Mouse (Mus musculus) MEL-GATA-1-ER (cell line): ENCODE measurements around the gene Rapgef2.

Source experiments
- DNase-seq: peaks from one replicate; pipeline ENCODE4 v3.0.0-alpha.2; 2012; ENCODE audit warnings: low read depth; ENCODE audit errors: extremely low read depth

Gene Rapgef2

GRCm38 (mm10) chr3:79283976-79284375 lies 2.3 kb downstream of the Rapgef2 start:
- no peak for DNase-seq

DNA sequence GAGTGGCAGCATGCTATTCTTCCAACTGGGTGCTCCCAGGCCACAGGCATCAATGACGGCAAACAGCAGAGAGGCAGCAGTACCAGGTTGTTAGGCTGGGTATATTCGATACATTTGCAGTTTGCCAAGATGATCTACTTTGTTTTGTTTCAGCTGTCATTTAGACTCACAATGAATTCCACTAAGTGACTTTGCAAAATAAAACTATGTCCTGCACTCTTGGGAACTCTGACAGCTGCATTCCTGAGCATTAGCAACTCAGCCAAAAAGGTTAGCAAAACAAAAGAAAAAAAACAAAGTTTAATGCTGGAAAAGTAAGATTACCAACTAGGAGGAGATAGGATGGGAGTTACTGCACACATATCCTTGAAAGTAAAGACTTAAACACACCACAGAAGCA lies 3.3 kb downstream of the Rapgef2 start:
- no peak for DNase-seq

DNA sequence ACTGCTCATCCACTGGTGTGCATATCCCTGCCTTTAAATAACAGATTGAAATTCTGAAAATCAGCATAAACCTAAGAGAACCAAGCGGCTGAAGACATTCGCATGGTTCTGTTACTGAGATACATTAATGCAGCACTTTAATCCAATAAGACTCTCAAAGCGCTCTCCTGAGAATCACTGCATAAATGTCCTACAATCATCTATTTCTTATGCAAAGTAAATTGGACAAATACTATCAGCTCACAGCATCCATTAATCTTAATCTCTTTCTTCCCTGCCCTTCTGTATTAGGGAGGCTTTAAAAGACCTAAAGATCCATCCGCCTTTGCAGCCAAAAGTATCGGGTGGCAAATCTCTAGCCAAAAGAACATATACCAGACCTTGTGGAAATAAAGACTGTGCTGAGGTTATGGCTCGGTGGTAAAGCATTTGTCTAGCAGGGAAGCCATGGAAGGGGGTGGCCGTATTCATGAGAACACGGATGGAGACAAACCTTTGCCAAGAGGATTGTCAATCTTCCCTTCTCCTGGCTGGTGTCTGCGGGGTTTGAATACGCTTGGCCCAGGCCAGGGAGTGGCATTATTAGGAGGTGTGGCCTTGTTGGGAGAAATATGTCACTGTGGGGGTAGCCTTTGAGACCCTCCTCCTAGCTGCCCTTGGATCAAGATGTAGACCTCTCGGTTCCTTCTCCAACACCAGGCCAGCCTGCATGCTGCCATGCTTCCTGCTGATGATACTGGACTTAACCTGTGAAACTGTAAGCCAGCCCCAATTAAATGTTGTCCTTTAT lies 10.3 kb downstream of the Rapgef2 start:
- DNase-seq, result no peak

DNA sequence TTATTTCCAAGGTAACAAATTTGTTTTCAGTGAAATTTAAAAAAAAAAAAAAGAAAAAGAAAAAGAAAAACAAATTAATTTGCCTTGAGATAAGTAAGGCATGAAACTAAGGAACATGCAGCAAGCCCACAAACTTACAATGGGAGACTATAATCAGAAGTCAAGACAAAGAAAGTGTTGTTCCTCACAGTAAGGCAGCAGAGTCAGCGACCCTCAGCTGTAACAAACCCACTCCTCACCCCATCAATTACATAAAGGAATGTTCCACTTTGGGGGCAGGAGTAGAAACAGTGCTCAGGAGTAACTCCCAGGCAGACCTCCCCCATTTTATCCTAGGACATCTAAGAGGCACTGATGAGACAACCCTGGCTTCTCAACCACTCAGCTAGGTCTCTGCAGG lies 13.0 kb downstream of the Rapgef2 start:
- DNase-seq, result no peak

- no peak for DNase-seq
Measured at GRCm38 (mm10) chr3:79272939-79273338, 13.4 kb downstream of the Rapgef2 start.

DNA sequence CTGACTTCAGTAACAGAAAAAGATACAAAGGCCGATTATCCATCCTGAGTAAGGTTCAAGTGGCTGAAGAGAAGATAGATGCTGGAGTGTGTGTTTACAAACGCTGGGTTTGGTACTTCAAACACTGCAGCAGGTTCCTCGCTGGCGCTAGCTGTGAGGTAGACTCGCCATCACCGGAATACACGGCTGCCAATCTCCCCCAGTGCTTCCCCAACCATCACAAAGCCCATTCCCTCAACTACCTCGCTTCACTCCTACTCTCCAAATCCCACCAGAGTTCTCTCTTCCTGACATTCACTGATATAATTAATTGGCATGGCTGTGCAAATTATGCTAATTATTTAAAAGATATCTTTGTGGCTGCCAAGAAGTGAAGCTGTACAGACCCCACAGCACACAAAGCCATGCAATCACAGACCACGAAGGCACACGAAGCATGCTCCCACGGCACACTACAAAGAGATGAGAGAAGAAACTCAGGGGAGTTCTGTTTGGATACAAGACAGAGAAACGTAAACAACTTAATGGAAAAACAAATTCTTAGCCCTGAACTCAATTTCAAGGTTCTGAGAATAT lies 15.2 kb downstream of the Rapgef2 start:
- no peak for DNase-seq

GRCm38 (mm10) chr3:79269872-79270271 lies 16.4 kb downstream of the Rapgef2 start:
- no peak for DNase-seq

- DNase-seq, result no peak
Measured at GRCm38 (mm10) chr3:79266976-79267375, 19.3 kb downstream of the Rapgef2 start.

GRCm38 (mm10) chr3:79261816-79262316 lies 24.5 kb downstream of the Rapgef2 start:
- DNase-seq, result no peak

DNA sequence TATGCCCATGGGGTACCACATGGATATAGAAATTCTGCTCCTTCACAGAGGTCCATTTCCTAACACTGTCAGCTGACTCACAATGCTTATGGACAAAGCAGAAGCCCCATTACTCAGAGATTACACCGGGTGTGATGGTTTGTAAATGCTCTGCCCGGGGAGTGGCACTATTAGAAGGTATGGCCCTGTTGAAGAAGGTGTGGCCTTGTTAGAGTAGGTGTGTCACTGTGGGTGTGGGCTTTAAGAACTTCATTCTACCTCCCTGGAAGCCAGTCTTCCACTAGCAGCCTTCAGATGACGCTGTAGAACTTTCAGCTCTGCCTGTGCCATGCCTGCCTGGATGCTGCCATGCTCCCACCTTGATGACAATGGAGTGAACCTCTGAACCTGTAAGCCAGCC lies 32.3 kb downstream of the Rapgef2 start:
- DNase-seq, result no peak

DNA sequence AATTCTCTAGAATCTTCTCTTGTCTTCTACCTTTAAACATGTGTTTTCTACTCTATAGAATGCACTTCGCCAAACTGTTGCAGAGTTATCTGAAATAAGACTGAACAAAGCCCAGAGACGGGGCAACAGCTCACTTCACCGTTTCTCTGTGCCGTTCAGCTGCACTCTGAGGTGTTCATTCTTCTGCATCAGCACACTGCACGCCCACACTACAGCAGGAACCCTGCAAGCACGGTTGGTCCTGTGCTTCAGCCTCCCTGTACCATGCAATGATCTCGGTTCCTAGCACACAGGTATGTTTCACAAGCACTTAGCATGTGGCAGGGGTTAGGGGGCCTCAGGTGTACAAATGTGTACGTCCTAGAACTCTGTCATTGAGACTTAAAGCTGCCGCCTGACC lies 32.9 kb downstream of the Rapgef2 start:
- no peak for DNase-seq

GRCm38 (mm10) chr3:79252921-79253394 lies 33.4 kb downstream of the Rapgef2 start:
- no peak for DNase-seq

GRCm38 (mm10) chr3:79249955-79250354 lies 36.4 kb downstream of the Rapgef2 start:
- no peak for DNase-seq

GRCm38 (mm10) chr3:79248659-79249235 lies 37.6 kb downstream of the Rapgef2 start:
- no peak for DNase-seq

DNA sequence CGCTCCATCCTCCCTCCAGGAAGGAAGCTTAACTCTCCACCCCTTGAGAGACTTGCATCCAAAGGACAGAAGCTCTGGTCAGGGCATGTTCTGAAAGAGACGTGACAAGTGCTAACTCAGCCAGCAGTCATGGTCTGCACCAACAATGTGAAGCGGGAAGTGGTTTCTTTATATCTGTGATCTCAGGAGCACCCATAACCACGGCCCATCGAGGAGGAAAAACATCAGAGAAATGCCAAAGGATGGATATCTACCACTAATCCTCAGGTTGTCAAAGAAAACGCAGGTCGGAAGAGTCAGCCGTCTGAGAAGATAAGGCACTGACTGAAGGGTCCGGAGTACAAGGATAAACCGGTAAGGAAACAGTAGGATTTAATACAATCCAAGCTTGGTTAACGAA lies 38.1 kb downstream of the Rapgef2 start:
- peak; percentile 68 for DNase-seq

- DNase-seq, result no peak
Measured at GRCm38 (mm10) chr3:79244347-79244746, 42.0 kb downstream of the Rapgef2 start.

GRCm38 (mm10) chr3:79242922-79243705 lies 43.2 kb downstream of the Rapgef2 start:
- no peak for DNase-seq

- no peak for DNase-seq
Measured at GRCm38 (mm10) chr3:79242298-79242697, 44.0 kb downstream of the Rapgef2 start.

GRCm38 (mm10) chr3:79239066-79239462 lies 47.3 kb downstream of the Rapgef2 start:
- peak; percentile 64 for DNase-seq

- DNase-seq, result peak; percentile 72
Measured at GRCm38 (mm10) chr3:79238456-79239065, 47.8 kb downstream of the Rapgef2 start.
